Mouse (Mus musculus): Measurements from ENCODE around the gene Dad1. TPM values are rescaled to one million over a fixed set of nuclear protein-coding genes. Genes with fewer than 3 reads are reported as not detected.

Gene Dad1
- total RNA-seq, 1 experiment, result 174 TPM

GRCm38 (mm10) chr14:54206309-54206708 lies 47.6 kb downstream of the Dad1 start:
- in situ Hi-C loops (cut with MboI; ENCODE audit: low sequenced_read_pairs in 2 of 2, unreplicated experiment in 2 of 2), result no loop called here
- Histone ChIP-seq H3K9me3 (ENCODE audit: control insufficient read depth, insufficient read depth, low read depth, low read length) (no peaks in the 10 kb centered on the region), H3K36me3 (ENCODE audit: control insufficient read depth, insufficient read depth, low read length, poor library complexity, severe bottlenecking) (no peaks in the 10 kb centered on the region), H3K4me1 (ENCODE audit: control insufficient read depth in 2 of 2, insufficient read depth in 2 of 2, low read length in 2 of 2, poor library complexity in 1 of 2) (no peaks in the 10 kb centered on the region; a peak in 1 of 4 replicates), H3K4me3 (ENCODE audit: insufficient read depth in 1 of 2, low read depth in 1 of 2, low read length in 2 of 2, poor library complexity in 1 of 2, severe bottlenecking in 1 of 2) (no peak overlapping the region), H3K9ac (ENCODE audit: insufficient read depth, low read depth, low read length, poor library complexity, severe bottlenecking) (no peak overlapping the region), H3K27ac (ENCODE audit: insufficient read depth, low read depth, low read length, poor library complexity, severe bottlenecking) (no peak overlapping the region)
- DNase-seq (ENCODE audit: low read depth, low spot score), result no peak
- TF ChIP-seq CHD2 (IDR thresholded peaks at IDR 0.05; ENCODE audit: low read depth, low read length) (no peak), ZNF384 (IDR thresholded peaks at IDR 0.05; ENCODE audit: low read depth, low read length) (no peak), MAFK (IDR thresholded peaks at IDR 0.05; ENCODE audit: insufficient read depth, low read depth, low read length) (no peak), ZC3H11A (IDR thresholded peaks at IDR 0.05; ENCODE audit: borderline replicate concordance, low read depth, low read length) (no peak), HCFC1 (IDR thresholded peaks at IDR 0.05; ENCODE audit: borderline replicate concordance, insufficient read depth, low read length) (no peak)

GRCm38 (mm10) chr14:54205904-54206303 lies 48.0 kb downstream of the Dad1 start:
- DNase-seq (ENCODE audit: low read depth, low spot score), result no peak
- Histone ChIP-seq H3K4me3 (ENCODE audit: insufficient read depth in 1 of 2, low read depth in 1 of 2, low read length in 2 of 2, poor library complexity in 1 of 2, severe bottlenecking in 1 of 2) (no peak overlapping the region), H3K4me1 (ENCODE audit: control insufficient read depth in 2 of 2, insufficient read depth in 2 of 2, low read length in 2 of 2, poor library complexity in 1 of 2) (no peaks in the 10 kb centered on the region; a peak in 1 of 4 replicates), H3K27ac (ENCODE audit: insufficient read depth, low read depth, low read length, poor library complexity, severe bottlenecking) (no peak overlapping the region), H3K9me3 (ENCODE audit: control insufficient read depth, insufficient read depth, low read depth, low read length) (no peaks in the 10 kb centered on the region), H3K9ac (ENCODE audit: insufficient read depth, low read depth, low read length, poor library complexity, severe bottlenecking) (no peak overlapping the region), H3K36me3 (ENCODE audit: control insufficient read depth, insufficient read depth, low read length, poor library complexity, severe bottlenecking) (no peaks in the 10 kb centered on the region)
- TF ChIP-seq MAFK (IDR thresholded peaks at IDR 0.05; ENCODE audit: insufficient read depth, low read depth, low read length) (no peak), CHD2 (IDR thresholded peaks at IDR 0.05; ENCODE audit: low read depth, low read length) (no peak), ZC3H11A (IDR thresholded peaks at IDR 0.05; ENCODE audit: borderline replicate concordance, low read depth, low read length) (no peak), ZNF384 (IDR thresholded peaks at IDR 0.05; ENCODE audit: low read depth, low read length) (no peak), HCFC1 (IDR thresholded peaks at IDR 0.05; ENCODE audit: borderline replicate concordance, insufficient read depth, low read length) (no peak)
- in situ Hi-C loops (cut with MboI; ENCODE audit: low sequenced_read_pairs in 2 of 2, unreplicated experiment in 2 of 2), result no loop called here

- no peak overlapping the region for H3K27ac ChIP-seq (ENCODE audit: insufficient read depth, low read depth, low read length, poor library complexity, severe bottlenecking)
- no peak overlapping the region for H3K4me3 ChIP-seq (ENCODE audit: insufficient read depth in 1 of 2, low read depth in 1 of 2, low read length in 2 of 2, poor library complexity in 1 of 2, severe bottlenecking in 1 of 2)
- no peaks in the 10 kb centered on the region; a peak in 1 of 4 replicates for H3K4me1 ChIP-seq (ENCODE audit: control insufficient read depth in 2 of 2, insufficient read depth in 2 of 2, low read length in 2 of 2, poor library complexity in 1 of 2)
- in situ Hi-C loops (cut with MboI; ENCODE audit: low sequenced_read_pairs in 2 of 2, unreplicated experiment in 2 of 2), result no loop called here
- no peak for TF ChIP-seq CHD2 (IDR thresholded peaks at IDR 0.05; ENCODE audit: low read depth, low read length)
- no peak for TF ChIP-seq MAFK (IDR thresholded peaks at IDR 0.05; ENCODE audit: insufficient read depth, low read depth, low read length)
- no peak for TF ChIP-seq ZC3H11A (IDR thresholded peaks at IDR 0.05; ENCODE audit: borderline replicate concordance, low read depth, low read length)
- TF ChIP-seq HCFC1 (IDR thresholded peaks at IDR 0.05; ENCODE audit: borderline replicate concordance, insufficient read depth, low read length), result no peak
- TF ChIP-seq ZNF384 (IDR thresholded peaks at IDR 0.05; ENCODE audit: low read depth, low read length), result no peak
- no peak overlapping the region for H3K9ac ChIP-seq (ENCODE audit: insufficient read depth, low read depth, low read length, poor library complexity, severe bottlenecking)
- H3K9me3 ChIP-seq (ENCODE audit: control insufficient read depth, insufficient read depth, low read depth, low read length), result no peaks in the 10 kb centered on the region
- no peak for DNase-seq (ENCODE audit: low read depth, low spot score)
- H3K36me3 ChIP-seq (ENCODE audit: control insufficient read depth, insufficient read depth, low read length, poor library complexity, severe bottlenecking), result no peaks in the 10 kb centered on the region
Observed at GRCm38 (mm10) chr14:54204786-54205185, 49.1 kb downstream of the Dad1 start.

DNA sequence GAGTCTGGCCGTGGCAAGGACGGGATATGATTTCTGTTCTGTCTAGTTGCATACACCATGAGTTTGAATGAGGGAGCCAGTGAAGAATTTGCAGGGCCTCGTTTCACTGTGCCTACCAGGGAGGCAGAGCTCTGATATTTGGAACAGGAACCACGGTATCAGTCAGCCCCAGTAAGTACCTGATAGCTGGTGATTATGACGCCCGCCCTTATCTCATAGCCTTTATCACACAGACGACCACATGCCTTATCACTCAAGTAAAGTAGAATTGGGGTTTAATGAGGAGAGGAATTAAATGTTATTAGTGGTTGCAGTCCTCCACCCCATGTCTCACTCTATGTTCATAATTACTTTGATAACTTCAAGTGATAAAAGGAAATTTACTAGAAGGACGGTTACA lies 49.6 kb downstream of the Dad1 start:
- no peaks in the 10 kb centered on the region; a peak in 1 of 4 replicates for H3K4me1 ChIP-seq (ENCODE audit: control insufficient read depth in 2 of 2, insufficient read depth in 2 of 2, low read length in 2 of 2, poor library complexity in 1 of 2)
- H3K27ac ChIP-seq (ENCODE audit: insufficient read depth, low read depth, low read length, poor library complexity, severe bottlenecking), result no peak overlapping the region
- no peak overlapping the region for H3K9ac ChIP-seq (ENCODE audit: insufficient read depth, low read depth, low read length, poor library complexity, severe bottlenecking)
- H3K9me3 ChIP-seq (ENCODE audit: control insufficient read depth, insufficient read depth, low read depth, low read length), result no peaks in the 10 kb centered on the region
- no peak for DNase-seq (ENCODE audit: low read depth, low spot score)
- TF ChIP-seq ZC3H11A (IDR thresholded peaks at IDR 0.05; ENCODE audit: borderline replicate concordance, low read depth, low read length), result no peak
- no peak for TF ChIP-seq MAFK (IDR thresholded peaks at IDR 0.05; ENCODE audit: insufficient read depth, low read depth, low read length)
- no peak for TF ChIP-seq HCFC1 (IDR thresholded peaks at IDR 0.05; ENCODE audit: borderline replicate concordance, insufficient read depth, low read length)
- TF ChIP-seq ZNF384 (IDR thresholded peaks at IDR 0.05; ENCODE audit: low read depth, low read length), result no peak
- TF ChIP-seq CHD2 (IDR thresholded peaks at IDR 0.05; ENCODE audit: low read depth, low read length), result no peak
- H3K4me3 ChIP-seq (ENCODE audit: insufficient read depth in 1 of 2, low read depth in 1 of 2, low read length in 2 of 2, poor library complexity in 1 of 2, severe bottlenecking in 1 of 2), result no peak overlapping the region
- in situ Hi-C loops (cut with MboI; ENCODE audit: low sequenced_read_pairs in 2 of 2, unreplicated experiment in 2 of 2), result no loop called here
- no peaks in the 10 kb centered on the region for H3K36me3 ChIP-seq (ENCODE audit: control insufficient read depth, insufficient read depth, low read length, poor library complexity, severe bottlenecking)

GRCm38 (mm10) chr14:54203776-54204175 lies 50.1 kb downstream of the Dad1 start:
- Histone ChIP-seq H3K4me3 (ENCODE audit: insufficient read depth in 1 of 2, low read depth in 1 of 2, low read length in 2 of 2, poor library complexity in 1 of 2, severe bottlenecking in 1 of 2) (no peak overlapping the region), H3K27ac (ENCODE audit: insufficient read depth, low read depth, low read length, poor library complexity, severe bottlenecking) (no peak overlapping the region), H3K9me3 (ENCODE audit: control insufficient read depth, insufficient read depth, low read depth, low read length) (no peaks in the 10 kb centered on the region), H3K4me1 (ENCODE audit: control insufficient read depth in 2 of 2, insufficient read depth in 2 of 2, low read length in 2 of 2, poor library complexity in 1 of 2) (no peaks in the 10 kb centered on the region; a peak in 1 of 4 replicates), H3K36me3 (ENCODE audit: control insufficient read depth, insufficient read depth, low read length, poor library complexity, severe bottlenecking) (no peaks in the 10 kb centered on the region), H3K9ac (ENCODE audit: insufficient read depth, low read depth, low read length, poor library complexity, severe bottlenecking) (no peak overlapping the region)
- no peak for TF ChIP-seq MAFK (IDR thresholded peaks at IDR 0.05; ENCODE audit: insufficient read depth, low read depth, low read length)
- TF ChIP-seq ZC3H11A (IDR thresholded peaks at IDR 0.05; ENCODE audit: borderline replicate concordance, low read depth, low read length), result no peak
- TF ChIP-seq HCFC1 (IDR thresholded peaks at IDR 0.05; ENCODE audit: borderline replicate concordance, insufficient read depth, low read length), result no peak
- TF ChIP-seq ZNF384 (IDR thresholded peaks at IDR 0.05; ENCODE audit: low read depth, low read length), result no peak
- TF ChIP-seq CHD2 (IDR thresholded peaks at IDR 0.05; ENCODE audit: low read depth, low read length), result no peak
- DNase-seq (ENCODE audit: low read depth, low spot score), result no peak
- in situ Hi-C loops (cut with MboI; ENCODE audit: low sequenced_read_pairs in 2 of 2, unreplicated experiment in 2 of 2), result no loop called here

All from ES-E14 (cell line).